Mouse (Mus musculus) megakaryocyte-erythroid progenitor cell, adult 5-6 weeks (primary cell): ENCODE results near the gene Rlf. TPM values are rescaled to one million over a fixed set of nuclear protein-coding genes. Genes with fewer than 3 reads are reported as not detected.
"Not testable (repeated sequence)": the region's sequence is repeated elsewhere in the genome, so short reads cannot be mapped to it uniquely, and the experiment has no call there.

ENCODE experiments used
- ATAC-seq: replicated peaks from 2 replicates; pipeline ENCODE4 v1.8.0; 2016; ENCODE audit warnings: mild to moderate bottlenecking, inconsistent platforms; ENCODE audit not compliant: severe bottlenecking, poor library complexity, low FRiP score, low TSS enrichment
- total RNA-seq, 2 experiments: library from RNA; stranded (forward) in 1 of 2; stranded (reverse) in 1 of 2; fragments of 200-1000, 215-1000 nt in 1 of 2; fragments of >200 nt in 1 of 2; fragmentation: Nextera tagmentation in 1 of 2; gene quantifications; 2 replicates each; pipeline ENCODE4 v1.2.3; 2014 to 2017

Gene Rlf
- total RNA-seq, 2 experiments from 2014 or later = 29.1 to 42.0 TPM

- no peak for ATAC-seq
These were observed 35.2 kb downstream of the Rlf start for GRCm38 (mm10) chr4:121179669-121180068.

- ATAC-seq = no peak
These were observed 47.2 kb downstream of the Rlf start for GRCm38 (mm10) chr4:121167656-121168055.

- ATAC-seq = not testable (repeated sequence)
These were observed 48.2 kb downstream of the Rlf start for GRCm38 (mm10) chr4:121166697-121167096.

GRCm38 (mm10) chr4:121163501-121164030 lies 51.3 kb downstream of the Rlf start:
- no peak for ATAC-seq

- no peak for ATAC-seq
These were observed 105.8 kb downstream of the Rlf start, which contains the start of gene Tmco2 for GRCm38 (mm10) chr4:121109126-121109525. TSS of gene Tmco2 (minus strand) at chr4:121109226.

- no peak for ATAC-seq
These were observed 111.6 kb downstream of the Rlf start for GRCm38 (mm10) chr4:121103304-121103703.

GRCm38 (mm10) chr4:121097650-121098378 lies 117.1 kb downstream of the Rlf start, which contains the start of gene Zmpste24:
TSS of gene Zmpste24 (minus strand) at chr4:121098241.
- peak; percentile 95 for ATAC-seq

Other genes starting within 250 kb of the Rlf start
- 157 and 168 TPM in 2 replicates for gene Smap2, start 197.8 kb downstream of the Rlf start, total RNA-seq (2014; fragmentation: Nextera tagmentation)
- 84.1 and 87.3 TPM in 2 replicates for gene Smap2, start 197.8 kb downstream of the Rlf start, total RNA-seq (2017)
- not detected in 2 replicates for gene Col9a2, start 175.7 kb downstream of the Rlf start, total RNA-seq (2014; fragmentation: Nextera tagmentation)
- gene Col9a2, start 175.7 kb downstream of the Rlf start, total RNA-seq (2017) = not detected in 2 replicates
- gene Zmpste24, start 116.8 kb downstream of the Rlf start, total RNA-seq (2014; fragmentation: Nextera tagmentation) = 33.5 and 34.1 TPM in 2 replicates
- 65.3 and 78.7 TPM in 2 replicates for gene Zmpste24, start 116.8 kb downstream of the Rlf start, total RNA-seq (2017)
- not detected in 2 replicates for gene Tmco2, start 105.9 kb downstream of the Rlf start, total RNA-seq (2014; fragmentation: Nextera tagmentation)
- not detected in 2 replicates for gene Tmco2, start 105.9 kb downstream of the Rlf start, total RNA-seq (2017)
- gene Gm12888, start 109.8 kb upstream of the Rlf start, total RNA-seq (2014; fragmentation: Nextera tagmentation) = not detected in 2 replicates
- gene Gm12888, start 109.8 kb upstream of the Rlf start, total RNA-seq (2017) = not detected in 2 replicates
- gene Gm12886, start 208.0 kb upstream of the Rlf start, total RNA-seq (2014; fragmentation: Nextera tagmentation) = not detected in 2 replicates
- gene Gm12886, start 208.0 kb upstream of the Rlf start, total RNA-seq (2017) = not detected in 2 replicates